In genomic region chr3:61656143-61656542, GRCm38 (mm10) we compare ENCODE assay signal across 23 mouse cellular contexts.
DNase-seq lines count a peak whose midpoint lies in the region; ATAC-seq and TF ChIP-seq lines count a peak whose summit lies in the region.
"Had no signal": no experiment of that assay in that cellular context is flagged by ENCODE, and none has a peak within 500 bp of the region (broad histone marks: within the 10 kb centered on the region; RNA-seq: fewer than 3 reads in every experiment).

No protein-coding gene starts in this region.

- DNase-seq in hindbrain, embryonic 10.5 days (ENCODE audit: low spot score) = no peak
- peak; percentile 1 for DNase-seq in hindbrain, postnatal 0 days (ENCODE audit: low spot score)
- DNase-seq in left cerebral cortex, postnatal 14 days (ENCODE audit: low spot score in 2 of 2) = no peak
- no peak for DNase-seq in urinary bladder, postnatal 4 days (ENCODE audit: low spot score in 2 of 2)
- DNase-seq: adrenal gland, adult 2 months; adrenal gland, postnatal 25 days; cerebellum, adult 11 months; cerebellum, adult 9-10 months; cerebellum, postnatal 25 days; gastrocnemius, postnatal 36 days; heart, adult 11 months; heart, postnatal 4 days had no signal

- H3K4me1 ChIP-seq in hindbrain, embryonic 12.5 days = no peaks in the 10 kb centered on the region
- no peaks in the 10 kb centered on the region; the same call in 1 of the 2 replicates for H3K4me1 ChIP-seq in hindbrain, embryonic 10.5 days (replicated peaks)
- no peaks in the 10 kb centered on the region for H3K4me1 ChIP-seq in neural tube, embryonic 12.5 days
- no peaks in the 10 kb centered on the region for H3K4me1 ChIP-seq in neural tube, embryonic 15.5 days
- H3K4me1 ChIP-seq in hindbrain, postnatal 0 days (ENCODE audit: insufficient read depth, low read length) = no peaks in the 10 kb centered on the region
- H3K4me1 ChIP-seq: embryonic facial prominence, embryonic 12.5 days; forebrain, embryonic 13.5 days; heart, embryonic 13.5 days had no signal

- ATAC-seq in hindbrain, embryonic 12.5 days (ENCODE audit: low FRiP score) = peak; percentile 71; the same call in 1 of the 2 replicates
- peak; percentile 74; the same call in 1 of the 2 replicates for ATAC-seq in neural tube, embryonic 12.5 days (ENCODE audit: low FRiP score, low read depth)
- no peak; the same call in 1 of the 2 replicates for ATAC-seq in neural tube, embryonic 15.5 days (ENCODE audit: low FRiP score)
- ATAC-seq in hindbrain, postnatal 0 days = no peak
- ATAC-seq: activated CD4-positive, CD25-positive, alpha-beta regulatory T cell, adult 4 months; forebrain, embryonic 13.5 days; inflammation-experienced regulatory T-cells, adult 6 months; intestine, postnatal 0 days; Patski had no signal

- intact Hi-C loops in left cerebral cortex, postnatal 14 days (cut with DNase I) = no loop called here

- no peak overlapping the region for H3K9ac ChIP-seq in hindbrain, embryonic 12.5 days
- no peak overlapping the region for H3K9ac ChIP-seq in neural tube, embryonic 12.5 days
- no peak overlapping the region for H3K9ac ChIP-seq in neural tube, embryonic 15.5 days (replicated peaks)
- no peak overlapping the region for H3K9ac ChIP-seq in hindbrain, postnatal 0 days (replicated peaks; ENCODE audit: low read length)
- H3K9ac ChIP-seq: embryonic facial prominence, embryonic 12.5 days; forebrain, embryonic 13.5 days; heart, embryonic 13.5 days had no signal

- no peaks in the 10 kb centered on the region for H3K36me3 ChIP-seq in hindbrain, embryonic 12.5 days
- H3K36me3 ChIP-seq in hindbrain, embryonic 10.5 days = no peaks in the 10 kb centered on the region
- no peaks in the 10 kb centered on the region for H3K36me3 ChIP-seq in neural tube, embryonic 12.5 days
- H3K36me3 ChIP-seq in neural tube, embryonic 15.5 days = no peaks in the 10 kb centered on the region
- H3K36me3 ChIP-seq in hindbrain, postnatal 0 days (ENCODE audit: insufficient read depth, low read length) = no peaks in the 10 kb centered on the region
- H3K36me3 ChIP-seq: embryonic facial prominence, embryonic 12.5 days; heart, embryonic 13.5 days had no signal

- H3K9me3 ChIP-seq in hindbrain, embryonic 12.5 days (replicated peaks) = no peaks in the 10 kb centered on the region
- no peaks in the 10 kb centered on the region for H3K9me3 ChIP-seq in hindbrain, embryonic 10.5 days
- H3K9me3 ChIP-seq in neural tube, embryonic 12.5 days = no peaks in the 10 kb centered on the region
- H3K9me3 ChIP-seq in neural tube, embryonic 15.5 days (replicated peaks) = no peaks in the 10 kb centered on the region
- no peaks in the 10 kb centered on the region for H3K9me3 ChIP-seq in hindbrain, postnatal 0 days (ENCODE audit: low read length)
- H3K9me3 ChIP-seq: embryonic facial prominence, embryonic 12.5 days; forebrain, embryonic 13.5 days; heart, embryonic 13.5 days had no signal

- no peak overlapping the region for H3K4me2 ChIP-seq in hindbrain, embryonic 12.5 days (replicated peaks)
- H3K4me2 ChIP-seq in neural tube, embryonic 12.5 days (replicated peaks) = no peak overlapping the region
- H3K4me2 ChIP-seq in neural tube, embryonic 15.5 days = no peak overlapping the region
- no peak overlapping the region for H3K4me2 ChIP-seq in hindbrain, postnatal 0 days (ENCODE audit: low read depth, low read length)
- H3K4me2 ChIP-seq: embryonic facial prominence, embryonic 12.5 days; forebrain, embryonic 13.5 days; heart, embryonic 13.5 days had no signal

- H3K4me3 ChIP-seq in hindbrain, embryonic 12.5 days = no peak overlapping the region
- no peak overlapping the region for H3K4me3 ChIP-seq in hindbrain, embryonic 10.5 days
- H3K4me3 ChIP-seq in neural tube, embryonic 12.5 days = no peak overlapping the region
- H3K4me3 ChIP-seq in neural tube, embryonic 15.5 days (replicated peaks) = no peak overlapping the region
- H3K4me3 ChIP-seq in hindbrain, postnatal 0 days (ENCODE audit: low read length) = no peak overlapping the region
- H3K4me3 ChIP-seq: embryonic facial prominence, embryonic 12.5 days; forebrain, embryonic 13.5 days; heart, embryonic 13.5 days had no signal

- TF ChIP-seq CTCF in hindbrain, postnatal 0 days (IDR thresholded peaks at IDR 0.05; ENCODE audit: low read depth) = no peak

- 61% methylated on average over 2 of the region's 2 CpGs for WGBS in hindbrain, embryonic 12.5 days
- WGBS in hindbrain, embryonic 10.5 days = 78% methylated on average over 2 of the region's 2 CpGs
- 49% methylated on average over 2 of the region's 2 CpGs for WGBS in neural tube, embryonic 12.5 days
- 39% methylated on average over 2 of the region's 2 CpGs for WGBS in neural tube, embryonic 15.5 days
- 51% methylated on average over 2 of the region's 2 CpGs for WGBS in hindbrain, postnatal 0 days

- no peak overlapping the region for H3K27ac ChIP-seq in hindbrain, embryonic 12.5 days
- H3K27ac ChIP-seq in hindbrain, embryonic 10.5 days = no peak overlapping the region
- no peak overlapping the region for H3K27ac ChIP-seq in neural tube, embryonic 12.5 days
- H3K27ac ChIP-seq in neural tube, embryonic 15.5 days (replicated peaks) = no peak overlapping the region
- H3K27ac ChIP-seq in hindbrain, postnatal 0 days = no peak overlapping the region
- H3K27ac ChIP-seq: embryonic facial prominence, embryonic 12.5 days; forebrain, embryonic 13.5 days; heart, embryonic 13.5 days had no signal

- H3K27me3 ChIP-seq in hindbrain, embryonic 12.5 days = no peaks in the 10 kb centered on the region
- no peaks in the 10 kb centered on the region for H3K27me3 ChIP-seq in hindbrain, embryonic 10.5 days (ENCODE audit: insufficient read depth, poor library complexity, severe bottlenecking)
- H3K27me3 ChIP-seq in neural tube, embryonic 12.5 days (replicated peaks) = no peaks in the 10 kb centered on the region
- H3K27me3 ChIP-seq in neural tube, embryonic 15.5 days (replicated peaks) = no peaks in the 10 kb centered on the region
- H3K27me3 ChIP-seq in hindbrain, postnatal 0 days (ENCODE audit: insufficient read depth, low read length) = no peaks in the 10 kb centered on the region
- H3K27me3 ChIP-seq: CH12.LX; embryonic facial prominence, embryonic 12.5 days; forebrain, embryonic 13.5 days; heart, embryonic 13.5 days had no signal

Comparison
In these comparisons a context has a peak if more than half of its experiments do, and no peak if none do; other contexts are left out.
1. ATAC-seq: peak in hindbrain, embryonic 12.5 days (single experiment) and neural tube, embryonic 12.5 days (single experiment); none in neural tube, embryonic 15.5 days (single experiment) and hindbrain, postnatal 0 days (single experiment).